ENCODE assay signal across 9 mouse cellular contexts in genomic region chr2:31067696-31068245, GRCm38 (mm10).
DNase-seq lines count a peak whose midpoint lies in the region; ATAC-seq and TF ChIP-seq lines count a peak whose summit lies in the region.
"Had no signal": no experiment of that assay in that cellular context is flagged by ENCODE, and none has a peak within 500 bp of the region (broad histone marks: within the 10 kb centered on the region; RNA-seq: fewer than 3 reads in every experiment).

No protein-coding gene starts in this region.

- H3K27ac ChIP-seq in cerebellum, adult 2 months (ENCODE audit: insufficient read depth, low read length) = peak overlapping the region; percentile 95
- peak overlapping the region; percentile 88 for H3K27ac ChIP-seq in left cerebral cortex, adult 2 months
- H3K27ac ChIP-seq in forebrain, postnatal 0 days (ENCODE audit: low read depth, low read length) = peak overlapping the region; percentile 40; the same call in 1 of the 2 replicates
- H3K27ac ChIP-seq in midbrain, embryonic 15.5 days = peak overlapping the region; percentile 47

- no peaks in the 10 kb centered on the region for H3K27me3 ChIP-seq in cerebellum, adult 2 months (ENCODE audit: control insufficient read depth, insufficient read depth, low read length)
- H3K27me3 ChIP-seq in forebrain, postnatal 0 days (ENCODE audit: insufficient read depth, low read length) = no peaks in the 10 kb centered on the region
- no peaks in the 10 kb centered on the region for H3K27me3 ChIP-seq in midbrain, embryonic 15.5 days (replicated peaks)

- peak in 1 of 2 experiments; percentile 46 for DNase-seq in cerebellum, adult 2 months
- DNase-seq in cerebellum, postnatal 36 days = no peak
- DNase-seq in left cerebral cortex, adult 2 months (ENCODE audit: extremely low spot score in 1 of 2, low spot score in 2 of 2) = peak in 1 of 2 experiments; percentile 19
- DNase-seq in left cerebral cortex, postnatal 4 days = no peak
- no peak for DNase-seq in forebrain, postnatal 0 days
- no peak for DNase-seq in liver
- DNase-seq in thymus, postnatal 36 days = no peak
- DNase-seq: thymus, postnatal 25 days had no signal

- H3K4me1 ChIP-seq in cerebellum, adult 2 months (ENCODE audit: control insufficient read depth, insufficient read depth, low read length) = peaks cover 46% of the 10 kb centered on the region
- no peaks in the 10 kb centered on the region; the same call in 1 of the 2 replicates for H3K4me1 ChIP-seq in forebrain, postnatal 0 days (ENCODE audit: insufficient read depth)
- H3K4me1 ChIP-seq in midbrain, embryonic 15.5 days = 0 out of 2 replicates have a peak, but pooled peaks cover 4% of the 10 kb centered on the region

- no peak overlapping the region for H3K4me2 ChIP-seq in forebrain, postnatal 0 days (ENCODE audit: low read depth)
- no peak overlapping the region for H3K4me2 ChIP-seq in midbrain, embryonic 15.5 days

- no peak for TF ChIP-seq CTCF in cerebellum, adult 2 months (IDR thresholded peaks at IDR 0.05; ENCODE audit: borderline replicate concordance, insufficient read depth, low read depth, low read length)
- TF ChIP-seq CTCF in left cerebral cortex, adult 2 months (IDR thresholded peaks at IDR 0.05) = no peak
- TF ChIP-seq CTCF in forebrain, postnatal 0 days (IDR thresholded peaks at IDR 0.05; ENCODE audit: low read depth) = no peak

- WGBS in cerebellum, adult 2 months = 29% methylated on average over 7 of the region's 7 CpGs
- 41% methylated on average over 7 of the region's 7 CpGs for WGBS in forebrain, postnatal 0 days
- 48% methylated on average over 7 of the region's 7 CpGs for WGBS in midbrain, embryonic 15.5 days

- no peak overlapping the region for H3K9ac ChIP-seq in forebrain, postnatal 0 days
- no peak overlapping the region for H3K9ac ChIP-seq in midbrain, embryonic 15.5 days

- intact Hi-C loops in left cerebral cortex, adult 2 months (cut with DNase I) = no loop called here
- intact Hi-C loops in left cerebral cortex, postnatal 4 days (cut with DNase I) = no loop called here

- no peaks in the 10 kb centered on the region for H3K36me3 ChIP-seq in forebrain, postnatal 0 days (ENCODE audit: insufficient read depth)
- H3K36me3 ChIP-seq in midbrain, embryonic 15.5 days (replicated peaks) = no peaks in the 10 kb centered on the region

- H3K4me3 ChIP-seq in cerebellum, adult 2 months (replicated peaks; ENCODE audit: insufficient read depth, low read depth, low read length) = no peak overlapping the region
- no peak overlapping the region for H3K4me3 ChIP-seq in left cerebral cortex, adult 2 months
- no peak overlapping the region for H3K4me3 ChIP-seq in forebrain, postnatal 0 days (ENCODE audit: low read depth, low read length)
- no peak overlapping the region for H3K4me3 ChIP-seq in midbrain, embryonic 15.5 days

- no peak for TF ChIP-seq POLR2A in cerebellum, adult 2 months (IDR thresholded peaks at IDR 0.05; ENCODE audit: borderline replicate concordance, insufficient read depth, low read length)

- ATAC-seq in forebrain, postnatal 0 days = 0 out of 2 replicates have a peak, but pooled peaks have one; percentile 8
- no peak for ATAC-seq in midbrain, embryonic 15.5 days (replicated peaks)

- H3K9me3 ChIP-seq in forebrain, postnatal 0 days (ENCODE audit: low read length) = no peaks in the 10 kb centered on the region
- no peaks in the 10 kb centered on the region for H3K9me3 ChIP-seq in midbrain, embryonic 15.5 days

Comparison
In these comparisons a context has a peak if more than half of its experiments do, and no peak if none do; other contexts are left out.
1. H3K27ac ChIP-seq: peak in every context shown above with its lines; median percentile 95 in cerebellum, adult 2 months; 88 in left cerebral cortex, adult 2 months; 47 in midbrain, embryonic 15.5 days; 40 in forebrain, postnatal 0 days.